Mouse (Mus musculus): ENCODE results near the gene Tmem242.
"Not testable (repeated sequence)": the region's sequence is repeated elsewhere in the genome, so short reads cannot be mapped to it uniquely, and the experiment has no call there.

Tmem242 gene

DNA sequence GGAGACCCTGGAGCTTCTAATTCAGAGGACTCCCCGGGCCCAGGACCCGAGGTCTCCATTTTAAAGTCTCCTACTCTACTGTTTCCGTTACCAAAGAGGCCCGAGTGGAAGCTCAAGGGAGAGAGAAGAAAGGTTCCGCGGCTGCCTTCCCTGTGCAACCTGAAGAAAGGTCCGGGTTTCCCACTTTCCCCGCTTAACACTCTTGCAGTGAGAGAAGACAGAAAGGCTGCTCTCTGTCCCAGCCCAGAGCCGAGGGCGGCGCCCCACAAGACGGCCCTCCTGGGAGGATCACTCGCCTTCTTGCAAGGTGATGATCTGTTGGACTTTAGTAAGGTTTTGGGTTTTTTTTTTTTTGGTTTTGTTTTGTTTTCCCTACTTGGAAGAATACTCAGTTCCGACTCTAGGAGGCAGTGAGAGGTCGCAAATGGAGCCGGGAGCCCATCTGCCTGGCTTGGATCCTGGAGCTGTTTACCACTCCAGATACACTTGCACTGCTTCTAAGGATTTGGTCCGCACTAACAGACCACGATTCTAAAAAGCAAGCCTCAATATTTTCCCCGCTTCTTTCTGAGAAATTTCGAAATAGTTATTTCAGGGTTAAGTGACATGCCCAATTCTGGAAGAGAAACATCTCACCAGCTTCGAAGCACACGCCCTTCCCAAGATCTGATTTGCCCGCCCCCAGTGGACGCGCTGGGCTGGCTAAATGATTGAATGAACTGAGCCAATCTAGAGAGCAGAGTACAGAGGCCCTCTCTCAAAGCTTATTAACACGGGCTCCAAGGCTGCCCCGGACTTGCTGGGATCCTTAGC, at the start of gene Tmem242:
Gene Tmem242 (minus strand): TSS at position 101 of the 813 bp plus-strand sequence.
- peak; percentile 86 to 95 for DNase-seq

- no peak for DNase-seq
These were observed 48.1 kb upstream of the Tmem242 start for GRCm38 (mm10) chr17:5488156-5488555.

GRCm38 (mm10) chr17:5484663-5485062, 44.6 kb upstream of the Tmem242 start:
- DNase-seq = no peak

DNA sequence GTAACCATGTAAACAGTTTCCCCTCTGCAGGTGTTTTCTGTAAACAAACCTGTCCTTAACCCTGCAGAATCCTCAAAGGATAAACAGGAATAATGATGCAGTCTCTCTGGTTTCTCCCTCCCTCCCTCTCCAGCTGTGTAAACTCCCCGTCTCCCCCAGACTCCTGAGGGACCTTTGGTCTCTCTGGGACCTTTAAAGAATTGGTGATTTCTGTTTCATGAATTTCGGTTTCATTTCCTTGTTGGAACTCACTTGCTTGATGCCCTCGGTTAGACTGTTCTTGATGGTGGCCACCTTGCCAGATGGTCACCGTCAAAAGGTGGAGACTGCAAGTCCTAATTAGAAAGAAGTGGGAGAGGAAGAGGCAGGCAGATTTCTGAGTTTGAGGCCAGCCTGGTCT, 43.4 kb upstream of the Tmem242 start:
- DNase-seq = no peak

DNA sequence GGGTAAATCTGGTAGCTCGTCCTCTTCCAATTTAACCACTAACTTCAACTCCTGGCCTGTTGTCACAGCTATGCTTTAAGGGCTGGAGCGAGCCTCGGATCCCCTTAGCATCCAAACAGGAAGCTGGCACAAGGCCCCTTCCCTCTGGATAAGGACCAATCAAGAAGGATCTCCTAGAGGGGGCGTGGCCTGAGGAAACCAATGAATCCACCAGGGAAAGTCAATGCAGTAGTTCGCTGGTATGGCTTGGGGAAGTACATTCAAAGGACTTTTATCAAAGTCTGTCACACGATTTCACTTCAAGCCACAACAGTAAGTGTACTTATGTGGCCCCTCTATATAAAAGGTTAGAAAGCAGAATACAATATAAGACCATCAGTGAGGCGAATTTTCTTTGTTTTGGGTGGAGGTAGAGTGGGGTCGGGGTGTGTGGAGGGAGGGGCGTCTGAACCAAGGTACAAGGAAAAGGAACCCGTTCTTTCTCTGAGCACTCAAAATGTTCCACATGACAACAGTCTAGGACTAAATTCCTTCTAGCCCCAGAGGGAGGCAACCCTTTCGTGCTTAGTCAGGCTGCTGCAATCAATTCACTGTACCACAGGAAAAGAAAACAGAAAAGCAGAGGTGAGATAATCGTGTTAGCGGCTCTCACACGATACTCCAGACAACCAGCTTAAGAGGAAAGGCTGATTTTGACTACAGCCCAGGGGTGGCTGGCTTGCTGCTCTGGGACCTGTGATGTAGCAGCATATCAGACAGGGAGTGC, 36.1 kb upstream of the Tmem242 start:
- DNase-seq = no peak

DNA sequence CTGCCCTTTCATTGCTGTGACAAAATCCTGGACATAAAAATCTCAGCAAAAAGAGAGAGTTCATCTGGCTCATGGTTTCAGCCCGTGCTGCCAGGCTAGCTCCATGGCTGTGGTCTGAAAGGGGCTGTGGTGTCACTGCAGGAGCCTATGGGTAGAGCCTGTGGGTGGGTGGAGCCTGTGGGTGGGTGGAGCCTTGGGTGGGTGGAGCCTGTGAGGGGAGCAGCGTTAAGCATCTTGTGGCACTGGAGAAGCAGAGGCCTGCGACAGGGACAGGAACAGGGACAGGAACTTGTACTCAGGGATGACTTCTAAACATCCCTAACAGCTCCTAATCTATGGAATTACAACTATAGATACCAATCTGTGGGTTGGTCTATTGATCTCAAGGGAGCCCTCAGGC, 32.2 kb upstream of the Tmem242 start:
- no peak for DNase-seq

DNA sequence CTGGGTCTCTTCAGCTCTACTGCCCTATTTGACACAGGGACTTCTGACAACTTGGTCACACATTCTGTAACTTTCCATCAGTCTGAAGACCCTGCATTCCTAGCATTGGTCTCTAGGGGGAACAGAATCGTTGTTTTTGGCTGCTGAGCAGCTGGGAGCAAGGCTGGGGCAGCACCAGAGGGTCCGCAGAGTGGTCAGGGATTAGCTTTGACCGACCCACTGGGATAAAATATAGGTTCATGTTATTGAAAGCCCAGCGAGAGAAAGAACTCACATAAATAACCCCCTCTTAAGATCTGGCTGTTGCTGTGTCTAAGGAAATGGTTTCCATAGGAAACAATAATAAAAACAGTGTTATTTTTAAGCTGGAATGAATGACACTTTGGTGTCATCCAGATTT, 27.1 kb upstream of the Tmem242 start:
- no peak for DNase-seq

DNA sequence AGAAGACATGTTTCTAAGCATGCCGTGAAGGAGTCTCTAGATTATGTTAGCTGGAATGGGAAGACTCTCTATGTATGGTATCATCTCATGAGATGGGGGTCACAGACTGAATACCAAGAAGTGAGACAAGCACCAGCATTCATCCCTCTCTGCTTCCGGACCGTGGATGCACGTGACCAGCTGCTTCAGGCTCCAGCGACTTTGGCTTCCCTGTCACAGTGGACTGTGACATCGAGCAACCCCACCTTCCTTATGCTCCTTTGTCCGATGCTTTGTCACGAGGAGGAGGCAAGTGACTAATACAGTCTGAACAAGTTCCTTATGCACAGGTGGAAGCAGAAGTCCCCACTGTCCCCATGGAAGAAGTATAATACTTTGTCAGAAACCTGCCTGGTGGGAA, 26.7 kb upstream of the Tmem242 start:
- DNase-seq = no peak

GRCm38 (mm10) chr17:5463912-5464311, 23.9 kb upstream of the Tmem242 start:
- no peak for DNase-seq

- no peak for DNase-seq
These were observed 13.6 kb upstream of the Tmem242 start for GRCm38 (mm10) chr17:5453657-5454056.

GRCm38 (mm10) chr17:5443751-5444150, 3.7 kb upstream of the Tmem242 start:
- peak; percentile 20 to 37 for DNase-seq

DNA sequence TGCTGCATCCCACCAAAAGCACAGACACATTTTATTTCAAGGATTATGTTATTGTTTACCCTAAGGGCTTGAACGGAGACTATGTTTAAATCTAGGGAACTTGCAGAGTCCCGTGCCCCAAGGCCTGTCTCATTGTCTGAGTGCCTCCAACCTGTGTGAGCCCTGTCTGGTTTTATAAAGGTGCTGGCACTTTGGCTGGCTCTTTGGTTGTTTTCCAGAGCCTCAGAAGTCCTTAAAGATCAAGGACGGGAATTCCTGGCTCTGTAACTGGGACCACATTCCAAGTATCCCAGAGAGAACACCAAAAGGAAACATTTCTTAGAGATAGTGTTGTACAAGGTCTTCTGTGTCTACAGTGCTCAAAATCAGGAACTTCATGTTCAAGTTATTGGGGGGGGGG, 3.2 kb upstream of the Tmem242 start:
- DNase-seq = no peak

GRCm38 (mm10) chr17:5442403-5442802, 2.3 kb upstream of the Tmem242 start:
- DNase-seq = not testable (repeated sequence)

DNA sequence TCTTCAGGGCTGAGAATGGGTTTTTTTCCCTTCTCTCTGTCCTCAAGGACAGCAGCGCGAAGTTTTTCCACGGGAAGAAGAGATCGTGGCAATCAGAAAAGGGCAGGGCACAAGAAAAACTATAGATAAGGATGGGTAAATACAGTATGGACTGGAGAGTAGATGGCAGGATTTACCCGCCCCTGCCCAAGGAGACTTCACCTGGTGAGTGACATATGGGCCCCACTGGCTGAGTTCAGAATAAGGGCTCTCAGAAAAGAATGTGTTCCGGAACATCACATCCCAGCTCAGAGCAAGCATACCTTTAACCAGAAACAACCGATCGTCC, 264 bp downstream of the Tmem242 start:
- DNase-seq = no peak

DNA sequence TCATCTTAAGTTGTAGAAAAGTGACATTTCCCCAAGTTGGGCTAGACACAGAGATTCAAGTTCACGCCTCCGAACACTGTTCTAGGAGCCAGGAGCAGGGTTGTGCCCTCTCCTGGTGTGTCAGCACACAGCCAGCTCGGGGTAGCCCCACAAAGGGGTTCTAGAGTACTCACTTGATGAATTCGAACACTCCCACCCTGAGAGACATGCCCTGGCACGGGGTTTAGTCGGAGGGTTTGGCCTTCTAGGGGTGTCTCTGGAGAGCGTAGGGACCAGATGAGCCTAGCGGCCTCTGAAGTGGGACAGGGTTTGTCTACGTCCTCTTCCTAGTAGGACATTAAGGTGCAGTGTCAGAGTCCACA, 10.3 kb downstream of the Tmem242 start:
- no peak for DNase-seq

DNA sequence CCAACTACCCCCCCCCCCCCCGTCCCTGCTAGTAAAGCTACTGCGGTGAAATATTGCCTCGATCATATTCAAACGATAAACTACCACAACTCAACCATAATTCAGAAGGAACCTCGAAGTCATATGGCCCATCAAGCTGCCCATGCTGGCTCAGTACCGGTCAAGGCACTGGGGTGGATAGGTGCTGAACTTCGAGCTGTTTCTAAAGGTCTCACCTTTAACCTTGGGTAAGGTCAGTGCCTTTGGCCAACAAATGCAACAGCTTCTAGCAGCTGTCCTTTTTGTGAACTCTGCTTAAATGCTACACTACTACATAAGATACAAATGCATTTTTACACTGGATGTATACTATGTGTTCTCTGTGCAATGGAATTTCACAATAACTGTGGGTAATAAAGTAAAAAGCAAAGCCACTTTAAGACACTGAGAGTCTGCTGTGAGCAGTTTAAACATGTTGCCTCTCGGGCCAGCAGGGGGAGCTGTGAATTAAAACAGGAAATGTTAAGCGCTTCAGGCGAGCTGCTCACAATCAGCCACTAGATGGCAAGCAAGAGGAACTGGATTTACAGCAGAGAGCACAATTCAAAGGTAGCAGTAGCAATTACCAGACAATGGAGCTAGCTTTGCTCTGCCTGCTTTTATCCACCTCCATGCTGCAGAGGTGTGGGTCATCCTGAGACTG, 10.8 kb downstream of the Tmem242 start:
- DNase-seq = peak; percentile 87 to 95

DNA sequence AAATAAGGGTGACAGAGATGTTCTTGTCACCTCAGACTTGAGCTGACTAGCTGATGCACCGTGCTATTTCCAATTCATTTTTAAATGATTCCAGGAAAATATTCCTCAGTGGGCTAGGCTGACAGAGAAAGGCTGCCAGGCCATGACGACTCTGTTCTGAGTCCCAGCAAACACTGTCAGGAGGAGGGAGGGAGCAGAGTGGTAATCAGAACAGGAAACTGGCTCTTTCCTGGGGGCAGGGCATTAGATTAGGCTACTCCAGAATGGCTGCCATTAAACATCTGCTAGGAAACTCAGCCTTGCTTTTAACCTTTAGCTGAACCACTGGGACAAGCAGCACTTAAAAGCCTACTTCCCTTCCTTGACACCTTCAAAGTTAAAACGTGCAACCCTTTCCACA, 14.9 kb downstream of the Tmem242 start:
- no peak for DNase-seq

DNA sequence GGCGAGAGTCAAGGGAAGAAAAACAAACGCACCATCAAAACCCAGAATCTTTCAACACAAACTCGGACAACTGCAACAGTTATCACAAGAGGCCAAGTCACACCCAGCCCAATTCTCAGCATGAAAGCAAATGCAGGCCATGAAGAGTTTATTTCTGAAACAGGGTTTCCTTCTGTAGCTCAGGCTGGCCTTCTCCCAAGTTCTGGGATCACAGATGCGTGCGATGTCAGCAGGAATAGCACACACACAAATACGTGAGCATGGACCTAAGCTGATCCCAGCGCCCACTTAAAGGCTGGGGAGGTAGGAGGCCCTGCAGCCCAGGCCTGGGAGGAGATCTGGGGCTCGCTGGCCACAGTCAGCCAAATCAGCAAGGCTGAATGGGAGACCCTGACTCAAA, 15.9 kb downstream of the Tmem242 start:
- DNase-seq = no peak

DNA sequence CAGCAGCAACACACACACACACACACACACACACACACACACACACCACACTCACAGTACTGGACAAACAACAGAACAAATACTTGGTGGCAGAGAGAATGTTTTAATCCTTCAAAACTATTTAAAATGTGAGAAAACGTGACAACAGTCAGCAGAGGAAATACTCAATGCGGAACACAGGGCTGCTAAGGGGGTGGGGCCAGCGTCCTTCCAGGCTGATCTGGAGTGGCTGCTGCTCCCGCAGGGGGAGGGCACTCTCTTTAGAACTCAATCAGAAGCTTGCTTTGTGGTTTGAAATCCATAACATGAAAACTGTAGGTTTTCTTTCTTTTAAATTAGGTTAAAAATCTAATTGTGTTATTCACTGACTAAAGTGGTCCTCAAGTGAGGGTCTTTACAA, 18.2 kb downstream of the Tmem242 start:
- no peak for DNase-seq

DNA sequence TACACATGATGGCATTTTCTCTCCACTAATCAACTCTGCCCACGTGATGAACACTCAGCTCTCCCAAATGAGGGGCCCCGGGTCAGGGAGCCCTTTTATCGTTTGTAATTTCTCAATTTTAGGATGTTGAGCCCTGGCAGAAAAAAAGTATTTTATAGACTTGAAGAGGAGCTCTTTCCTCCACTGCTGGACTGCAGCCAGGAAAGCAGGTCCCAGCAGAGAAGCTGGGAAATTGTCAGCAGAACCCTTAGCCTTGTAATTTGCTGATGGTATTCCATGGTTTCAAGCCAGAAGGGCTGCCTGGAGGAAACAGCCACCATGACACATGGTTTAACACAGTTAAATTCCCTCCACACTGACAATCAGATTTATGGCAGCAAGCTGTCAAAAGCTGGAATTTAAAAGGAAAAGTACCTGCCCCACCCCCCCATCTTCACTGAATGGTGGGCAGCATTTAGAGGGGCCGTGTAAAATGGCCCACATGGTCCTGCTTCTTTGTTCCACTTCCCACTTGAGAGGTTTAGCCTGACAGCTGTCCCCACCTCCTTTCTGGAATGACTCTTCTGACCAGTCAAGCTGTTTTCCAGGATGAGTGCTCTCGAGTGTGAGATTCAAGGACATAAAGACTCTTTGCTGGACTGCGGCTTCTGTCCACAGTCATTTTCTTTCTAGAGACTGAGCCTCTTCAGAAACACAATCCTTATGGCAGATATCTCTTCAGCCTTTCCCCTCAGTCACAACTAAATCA, 20.1 kb downstream of the Tmem242 start:
- no peak for DNase-seq

- no peak for DNase-seq
These were observed 21.0 kb downstream of the Tmem242 start for GRCm38 (mm10) chr17:5419056-5419455.

GRCm38 (mm10) chr17:5418545-5418944, 21.5 kb downstream of the Tmem242 start, which contains the start of gene Ldhal6b:
Ldhal6b (minus strand) TSS chr17:5418767.
- DNase-seq = no peak

DNA sequence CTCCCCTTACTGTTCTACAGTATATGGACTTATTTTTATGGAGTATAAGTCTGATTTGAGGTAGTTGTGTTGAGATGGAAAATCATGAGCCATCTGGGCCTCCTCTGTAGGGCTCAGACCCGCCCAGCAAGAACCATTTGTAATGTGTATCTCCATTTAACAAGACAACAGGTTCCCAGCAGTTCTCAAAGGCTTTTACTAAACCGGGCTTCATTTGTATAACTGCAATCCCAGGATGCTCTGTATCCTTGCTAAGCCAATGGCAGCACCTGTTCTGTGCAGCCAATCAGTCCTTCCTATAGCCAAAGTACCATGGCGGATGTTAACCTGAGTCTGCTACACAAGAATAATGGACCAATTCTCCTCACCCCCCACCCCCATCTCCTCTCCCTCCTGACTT, 23.5 kb downstream of the Tmem242 start:
- DNase-seq = no peak
